Mouse (Mus musculus): ENCODE results near the gene Hcrt. TPM values are rescaled to one million over a fixed set of nuclear protein-coding genes. Genes with fewer than 3 reads are reported as not detected.

Hcrt gene
- not detected for polyA plus RNA-seq (2014; fragmentation: Illumina TruSeq; extraction: RNeasy Lipid Tissue Mini Kit (QIAGEN cat#74804); ENCODE audit: low read depth, low replicate concordance)

DNA sequence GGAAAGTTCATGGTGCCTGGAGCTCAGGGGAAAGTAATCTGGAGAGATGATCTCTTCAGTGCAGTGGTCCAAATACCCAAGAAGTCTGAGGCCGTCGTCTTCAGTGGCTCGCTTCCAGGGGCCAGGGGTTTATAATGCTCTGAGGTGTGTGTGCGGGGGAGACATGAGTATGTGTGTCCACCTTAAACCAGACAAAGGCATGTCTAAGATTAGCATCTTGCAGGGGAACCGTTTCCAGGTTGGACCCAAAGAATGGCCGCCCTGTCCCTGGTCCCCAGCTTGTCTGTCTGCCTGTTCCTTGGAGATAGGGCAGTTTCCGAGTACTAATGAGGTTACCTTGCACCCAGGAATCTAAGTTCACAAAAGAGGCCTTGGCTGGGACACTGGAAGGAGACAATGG is at the start of gene Hcrt:
Hcrt (minus strand) TSS at position 101 of the 400 bp plus-strand sequence.

DNA sequence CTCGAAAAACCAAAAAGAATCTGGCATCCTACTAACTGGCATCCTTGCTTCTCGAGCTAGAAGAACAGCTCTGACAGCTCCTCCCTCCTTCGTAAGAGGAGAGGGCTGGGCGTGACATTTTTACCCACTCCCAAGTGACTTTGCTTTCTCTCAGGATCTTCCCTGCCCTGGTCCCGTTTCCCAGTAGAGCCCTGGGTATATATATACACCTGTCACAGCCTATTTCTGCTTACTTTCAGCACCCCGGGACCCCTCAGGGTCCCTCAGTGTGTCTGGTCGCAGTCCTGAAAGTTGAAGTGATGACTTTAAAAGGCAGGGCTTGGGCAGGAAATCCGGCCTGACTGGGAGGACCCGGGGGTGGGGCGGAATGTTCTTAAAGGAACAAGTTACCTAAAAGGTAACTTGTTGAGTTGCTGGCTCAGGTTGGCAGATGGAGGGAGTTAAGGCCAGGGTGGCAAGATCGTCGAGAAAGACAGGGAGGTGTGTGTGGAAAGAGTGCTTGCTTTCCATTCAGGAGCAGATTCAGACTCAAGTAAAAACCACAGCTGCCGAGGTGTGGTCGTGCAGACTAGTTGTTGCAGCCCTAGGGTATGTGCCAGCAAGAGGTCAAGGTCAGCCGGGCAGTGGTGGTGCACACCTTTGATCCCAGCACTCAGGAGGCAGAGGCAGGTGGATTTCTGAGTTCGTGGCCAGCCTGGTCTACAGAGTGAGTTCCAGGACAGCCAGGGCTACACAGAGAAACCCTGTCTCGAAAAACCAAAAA is 8.1 kb upstream of the Hcrt start, which contains the start of gene Ghdc:
Ghdc (minus strand) TSS at position 312 of the 763 bp plus-strand sequence.

DNA sequence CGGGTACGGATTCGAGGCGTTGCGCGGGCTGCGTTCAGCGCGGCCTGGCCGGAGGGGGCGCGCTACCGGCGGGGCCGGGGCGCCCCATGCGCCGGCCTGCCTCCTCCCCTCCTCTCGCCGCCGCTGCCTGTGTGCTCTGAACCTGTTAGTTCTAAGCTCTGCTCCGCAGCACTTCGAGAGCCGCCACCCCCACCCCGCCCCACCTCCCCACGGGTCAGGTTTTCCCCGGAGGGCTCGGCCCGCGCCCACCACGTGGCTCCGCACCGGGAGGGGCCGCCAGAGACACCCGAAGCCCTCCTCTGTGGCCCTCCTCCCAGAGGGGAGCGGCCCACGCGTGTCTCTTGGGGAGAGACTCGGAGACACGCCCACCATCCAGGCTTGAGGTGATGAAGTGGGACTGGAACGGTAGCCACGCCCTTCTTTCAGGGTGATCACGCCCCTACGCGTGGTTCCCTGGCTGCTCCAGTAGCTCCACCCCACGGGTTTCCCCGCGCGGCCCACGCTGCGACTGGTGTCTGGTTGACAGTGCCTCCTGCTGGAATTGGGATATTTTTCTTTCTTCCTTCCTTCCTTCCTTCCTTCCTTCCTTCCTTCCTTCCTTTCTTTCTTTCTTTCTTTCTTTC is 3.0 kb downstream of the Hcrt start, which contains the start of gene Kcnh4:
Kcnh4 (minus strand) TSS at position 332 of the 623 bp plus-strand sequence.

DNA sequence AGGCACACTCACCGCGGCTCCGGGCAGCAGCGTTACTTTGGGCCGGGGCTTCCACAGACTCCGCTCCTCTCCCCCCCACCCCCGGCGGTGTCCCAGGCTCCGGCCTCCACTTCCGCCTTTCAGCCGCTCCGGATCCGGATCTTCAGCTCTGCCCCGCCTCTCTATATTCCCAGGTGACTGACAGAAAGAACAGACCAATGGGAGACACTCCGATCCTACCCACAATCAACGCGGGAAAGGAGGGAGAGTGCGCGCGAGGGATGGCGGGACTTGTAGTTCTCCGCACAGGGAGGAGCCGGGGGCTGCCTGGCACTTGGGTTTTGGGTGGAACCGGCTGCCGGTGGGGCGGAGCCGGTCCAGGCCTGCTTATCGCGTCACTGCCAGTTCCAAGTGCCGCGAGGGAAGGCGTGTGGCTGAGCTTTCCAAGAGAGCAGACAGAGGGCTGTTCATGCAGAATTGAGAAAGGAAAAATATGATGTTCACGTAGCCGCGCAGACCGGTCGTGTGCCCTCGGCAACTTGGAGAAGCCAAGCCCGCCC is 24.6 kb downstream of the Hcrt start, which contains the start of gene Rab5c:
Rab5c (minus strand) TSS at position 150 of the 539 bp plus-strand sequence.

DNA sequence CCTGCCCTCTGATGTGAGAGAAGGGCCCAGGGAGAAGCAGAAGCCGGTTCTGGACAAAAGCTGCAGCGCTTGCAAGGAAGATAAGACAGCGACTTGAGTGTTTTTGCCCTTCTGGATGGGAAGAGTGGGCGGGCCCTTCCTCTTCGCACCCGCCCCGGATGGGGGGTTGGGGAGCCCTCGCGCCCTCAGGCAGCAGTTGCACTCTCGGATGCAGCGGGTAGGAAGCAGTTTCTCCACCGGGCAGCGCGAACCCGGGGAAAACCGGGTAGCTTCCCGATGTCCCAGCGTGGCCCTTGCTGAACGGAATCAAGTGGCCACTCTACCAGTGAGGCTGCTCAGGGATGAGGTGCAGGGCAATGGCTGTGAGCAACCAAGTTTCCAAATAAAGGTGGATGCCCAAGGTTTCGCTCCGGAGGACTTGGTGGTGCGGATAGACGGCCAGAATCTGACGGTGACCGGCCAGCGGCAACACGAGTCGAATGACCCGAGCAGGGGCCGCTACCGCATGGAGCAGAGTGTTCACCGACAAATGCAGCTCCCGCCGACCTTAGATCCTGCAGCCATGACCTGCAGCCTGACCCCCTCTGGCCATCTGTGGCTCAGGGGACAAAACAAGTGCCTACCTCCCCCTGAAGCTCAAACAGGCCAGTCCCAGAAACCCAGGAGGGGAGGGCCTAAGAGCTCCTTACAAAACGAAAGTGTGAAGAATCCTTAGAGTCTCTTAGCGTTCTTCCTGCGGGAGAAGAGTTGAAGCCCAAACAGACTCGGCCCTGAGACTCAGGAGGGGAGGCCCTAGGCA is 48.8 kb downstream of the Hcrt start, which contains the start of gene Hspb9:
Hspb9 (plus strand) TSS at position 116 of the 799 bp plus-strand sequence.

DNA sequence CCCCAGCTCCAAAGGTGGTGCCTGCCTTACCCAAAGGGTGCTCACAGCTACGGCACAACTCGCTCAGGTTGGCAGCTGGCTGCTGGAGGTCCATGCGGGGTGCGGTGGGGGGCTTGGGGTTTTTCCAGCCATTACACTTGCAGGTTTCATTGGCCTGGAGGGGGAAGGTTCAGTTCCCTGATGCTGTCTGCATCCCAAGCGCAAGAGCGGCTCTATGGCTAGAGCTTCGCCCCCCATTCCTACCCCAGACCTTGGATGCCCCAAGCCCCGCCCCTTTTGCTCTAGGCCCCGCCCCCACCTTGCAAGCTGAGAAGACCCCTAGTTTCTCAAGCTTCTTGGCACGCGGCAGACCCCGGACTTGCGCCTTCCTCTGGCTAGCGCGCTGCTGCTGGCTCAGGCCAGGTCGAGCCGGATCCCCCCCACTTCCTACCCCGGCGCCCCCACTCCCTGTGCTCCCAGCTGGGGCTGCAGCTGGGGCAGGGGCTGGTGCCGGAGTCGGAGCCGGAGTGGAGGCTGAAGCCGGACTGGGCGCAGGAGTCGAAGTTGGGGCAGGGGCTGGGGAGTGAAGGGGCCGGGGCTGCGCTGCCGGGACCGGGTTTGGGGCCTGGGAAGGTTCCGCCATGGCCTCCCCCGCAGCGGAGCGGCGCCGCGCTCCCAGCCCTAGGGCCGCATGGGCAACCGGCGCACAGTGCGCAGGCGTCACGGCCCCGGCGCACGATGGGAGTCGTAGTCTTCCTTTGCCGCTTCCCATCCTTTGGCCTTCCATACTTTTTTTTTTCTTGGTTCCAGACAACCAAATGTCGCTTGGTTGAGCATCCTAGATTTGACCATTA is 50.7 kb downstream of the Hcrt start, which contains the start of gene Kat2a:
Kat2a (minus strand) TSS at position 683 of the 833 bp plus-strand sequence.

Other genes starting within 250 kb of the Hcrt start
- 16.8 TPM for gene Acly, start 234.9 kb downstream of the Hcrt start, polyA plus RNA-seq (2014; fragmentation: Illumina TruSeq; extraction: RNeasy Lipid Tissue Mini Kit (QIAGEN cat#74804); ENCODE audit: low read depth, low replicate concordance)
- 67.7 TPM for gene Ttc25, start 217.3 kb downstream of the Hcrt start, polyA plus RNA-seq (2014; fragmentation: Illumina TruSeq; extraction: RNeasy Lipid Tissue Mini Kit (QIAGEN cat#74804); ENCODE audit: low read depth, low replicate concordance)
- 1.2 TPM for gene Cnp, start 188.0 kb downstream of the Hcrt start, polyA plus RNA-seq (2014; fragmentation: Illumina TruSeq; extraction: RNeasy Lipid Tissue Mini Kit (QIAGEN cat#74804); ENCODE audit: low read depth, low replicate concordance)
- gene Nkiras2, start 143.7 kb downstream of the Hcrt start, polyA plus RNA-seq (2014; fragmentation: Illumina TruSeq; extraction: RNeasy Lipid Tissue Mini Kit (QIAGEN cat#74804); ENCODE audit: low read depth, low replicate concordance) = 13.0 TPM
- 259 TPM for gene Dnajc7, start 142.8 kb downstream of the Hcrt start, polyA plus RNA-seq (2014; fragmentation: Illumina TruSeq; extraction: RNeasy Lipid Tissue Mini Kit (QIAGEN cat#74804); ENCODE audit: low read depth, low replicate concordance)
- gene Zfp385c, start 70.5 kb downstream of the Hcrt start, polyA plus RNA-seq (2014; fragmentation: Illumina TruSeq; extraction: RNeasy Lipid Tissue Mini Kit (QIAGEN cat#74804); ENCODE audit: low read depth, low replicate concordance) = 0.11 TPM
- gene Dhx58, start 58.7 kb downstream of the Hcrt start, polyA plus RNA-seq (2014; fragmentation: Illumina TruSeq; extraction: RNeasy Lipid Tissue Mini Kit (QIAGEN cat#74804); ENCODE audit: low read depth, low replicate concordance) = 6.3 TPM
- gene Kat2a, start 50.5 kb downstream of the Hcrt start, polyA plus RNA-seq (2014; fragmentation: Illumina TruSeq; extraction: RNeasy Lipid Tissue Mini Kit (QIAGEN cat#74804); ENCODE audit: low read depth, low replicate concordance) = 2.8 TPM
- gene Hspb9, start 49.1 kb downstream of the Hcrt start, polyA plus RNA-seq (2014; fragmentation: Illumina TruSeq; extraction: RNeasy Lipid Tissue Mini Kit (QIAGEN cat#74804); ENCODE audit: low read depth, low replicate concordance) = 93.0 TPM
- 10.5 TPM for gene Rab5c, start 24.7 kb downstream of the Hcrt start, polyA plus RNA-seq (2014; fragmentation: Illumina TruSeq; extraction: RNeasy Lipid Tissue Mini Kit (QIAGEN cat#74804); ENCODE audit: low read depth, low replicate concordance)
- not detected for gene Kcnh4, start 3.0 kb downstream of the Hcrt start, polyA plus RNA-seq (2014; fragmentation: Illumina TruSeq; extraction: RNeasy Lipid Tissue Mini Kit (QIAGEN cat#74804); ENCODE audit: low read depth, low replicate concordance)
- 0.18 TPM for gene Ghdc, start 8.0 kb upstream of the Hcrt start, polyA plus RNA-seq (2014; fragmentation: Illumina TruSeq; extraction: RNeasy Lipid Tissue Mini Kit (QIAGEN cat#74804); ENCODE audit: low read depth, low replicate concordance)
- 0.42 TPM for gene Stat5b, start 87.8 kb upstream of the Hcrt start, polyA plus RNA-seq (2014; fragmentation: Illumina TruSeq; extraction: RNeasy Lipid Tissue Mini Kit (QIAGEN cat#74804); ENCODE audit: low read depth, low replicate concordance)
- gene Stat5a, start 96.4 kb upstream of the Hcrt start, polyA plus RNA-seq (2014; fragmentation: Illumina TruSeq; extraction: RNeasy Lipid Tissue Mini Kit (QIAGEN cat#74804); ENCODE audit: low read depth, low replicate concordance) = 0.85 TPM
- gene Stat3, start 176.6 kb upstream of the Hcrt start, polyA plus RNA-seq (2014; fragmentation: Illumina TruSeq; extraction: RNeasy Lipid Tissue Mini Kit (QIAGEN cat#74804); ENCODE audit: low read depth, low replicate concordance) = 10.7 TPM
- 5.4 TPM for gene Cavin1, start 208.0 kb upstream of the Hcrt start, polyA plus RNA-seq (2014; fragmentation: Illumina TruSeq; extraction: RNeasy Lipid Tissue Mini Kit (QIAGEN cat#74804); ENCODE audit: low read depth, low replicate concordance)
- gene Atp6v0a1, start 246.5 kb upstream of the Hcrt start, polyA plus RNA-seq (2014; fragmentation: Illumina TruSeq; extraction: RNeasy Lipid Tissue Mini Kit (QIAGEN cat#74804); ENCODE audit: low read depth, low replicate concordance) = 31.0 TPM

Data from testis, adult 10 weeks (tissue).